Mouse (Mus musculus): ENCODE measurements at regions not wholly inside any gene's neighbourhood (a gene's known extent, or its start where the extent isn't known, plus 50 kb on each side); places are given as distances from the start of the nearest gene placed in this dataset.

DNA sequence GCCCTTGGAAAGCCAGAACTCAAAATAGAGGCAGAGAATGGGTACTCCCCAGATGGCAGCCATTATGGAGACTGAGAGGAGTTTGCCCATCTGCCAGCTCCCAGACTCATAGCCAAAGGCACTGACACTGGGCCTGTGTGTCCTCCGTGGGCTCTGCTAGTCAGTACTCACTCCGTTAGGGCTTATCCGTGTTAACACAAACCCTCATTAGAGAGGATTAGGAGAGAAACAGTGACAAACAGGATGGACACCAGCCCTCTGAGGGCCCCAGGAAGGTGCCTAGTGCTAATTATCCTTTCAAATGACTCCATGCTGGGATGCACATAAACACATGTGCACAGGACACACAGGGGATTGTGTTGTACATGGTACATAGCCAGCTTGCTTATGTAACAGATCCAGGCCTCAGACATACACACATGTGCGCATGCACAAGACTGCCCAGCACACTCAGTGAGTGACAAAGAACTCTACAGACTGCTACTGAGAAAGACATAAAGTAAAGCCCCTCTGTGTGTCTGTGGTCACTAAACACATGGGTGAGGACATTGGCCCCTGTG lies 267.6 kb upstream of the Irx1 start:
- TF ChIP-seq CTCF (conservative IDR thresholded peaks at IDR 0.05; ENCODE audit: low read length) (no peak), NANOG (IDR thresholded peaks at IDR 0.05; ENCODE audit: borderline replicate concordance, low read length) (no peak)
